Mouse (Mus musculus) lung, postnatal 0 days (tissue): Measurements from ENCODE around the gene Pdzd9. TPM values are rescaled to one million over a fixed set of nuclear protein-coding genes. Genes with fewer than 3 reads are reported as not detected.

ENCODE experiments used
- ATAC-seq: fragments of 200-750 bp; cut with Nextera tagmentation; 2 replicates; pipeline ENCODE4 v1.8.0; 2017; ENCODE audit warnings: moderate library complexity
- DNase-seq: peaks from one replicate; pipeline ENCODE4 v3.0.0-alpha.2; 2016; ENCODE audit warnings: low spot score
- H3K27ac ChIP-seq: fragments of 300-500 bp; sonication (generic); 2 replicates; pipeline ENCODE4 v1.5.1; 2014; ENCODE audit warnings: antibody characterized with exemption, mild to moderate bottlenecking, low read length, mixed read lengths
- H3K27me3 ChIP-seq: fragments of 300-500 bp; sonication (generic); replicated peaks from 2 replicates; pipeline ENCODE4 v1.6.1; 2014; ENCODE audit warnings: low read length, mixed read lengths; ENCODE audit not compliant: insufficient read depth
- H3K36me3 ChIP-seq: fragments of 300-500 bp; sonication (generic); 2 replicates; pipeline ENCODE4 v1.6.1; 2014; ENCODE audit warnings: low read length, mixed read lengths; ENCODE audit not compliant: insufficient read depth
- H3K4me1 ChIP-seq: fragments of 300-500 bp; sonication (generic); 2 replicates; pipeline ENCODE4 v1.6.1; 2014; ENCODE audit warnings: antibody characterized with exemption, low read depth, low read length, mixed read lengths; ENCODE audit not compliant: insufficient read depth
- H3K4me2 ChIP-seq: fragments of 300-500 bp; sonication (generic); replicated peaks from 2 replicates; pipeline ENCODE4 v1.6.1; 2014; ENCODE audit warnings: low read depth, mild to moderate bottlenecking, low read length, moderate library complexity, mixed read lengths
- H3K4me3 ChIP-seq: fragments of 300-500 bp; sonication (generic); 2 replicates; pipeline ENCODE4 v1.5.1; 2014; ENCODE audit warnings: low read depth, low read length
- H3K9ac ChIP-seq: fragments of 300-500 bp; sonication (generic); replicated peaks from 2 replicates; pipeline ENCODE4 v1.6.1; 2014; ENCODE audit warnings: low read depth, mild to moderate bottlenecking
- H3K9me3 ChIP-seq: fragments of 300-500 bp; sonication (generic); 2 replicates; pipeline ENCODE4 v1.6.1; 2016; ENCODE audit warnings: low read length, mixed read lengths
- CTCF ChIP-seq: IDR thresholded peaks from 2 replicates; pipeline ENCODE4 v1.5.1; 2016; ENCODE audit warnings: antibody characterized with exemption, mild to moderate bottlenecking
- EP300 ChIP-seq: IDR thresholded peaks from 2 replicates; pipeline ENCODE4 v1.6.1; 2016; ENCODE audit warnings: antibody characterized with exemption, mild to moderate bottlenecking, control low read depth
- WGBS: fragments of 180-500 bp; shearing (Covaris S2); extraction: QIAGEN DNeasy Blood & Tissue Kit; methylation state at CpG from one replicate; pipeline ENCODE4 v1.1.7; 2014; 5-methylcytosine and 5-hydroxymethylcytosine counted together
- polyA plus RNA-seq: library from polyadenylated mRNA; unstranded; fragments of >200 nt; fragmentation: Nextera tagmentation; extraction: Ambion mirVana; gene quantifications from 2 replicates; pipeline ENCODE4 v1.2.1, GENCODE M21; 2015

Pdzd9 gene
- polyA plus RNA-seq, 1 experiment from 2014 or later = 0.31 TPM

- H3K4me3 ChIP-seq = no peak overlapping the region
- H3K9ac ChIP-seq = no peak overlapping the region
- no peaks in the 10 kb centered on the region for H3K9me3 ChIP-seq
- H3K4me2 ChIP-seq = no peak overlapping the region
- peaks cover 25% of the 10 kb centered on the region for H3K36me3 ChIP-seq
- WGBS = 90% methylated on average over 4 of the region's 4 CpGs
- H3K27me3 ChIP-seq = no peaks in the 10 kb centered on the region
- DNase-seq = no peak
- no peak for TF ChIP-seq CTCF
- TF ChIP-seq EP300 = no peak
- no peaks in the 10 kb centered on the region for H3K4me1 ChIP-seq
- H3K27ac ChIP-seq = no peak overlapping the region
- ATAC-seq = no peak
Observed at GRCm38 (mm10) chr7:120662079-120662478, 8.1 kb downstream of the Pdzd9 start.

- no peaks in the 10 kb centered on the region for H3K9me3 ChIP-seq
- TF ChIP-seq CTCF (no peak), EP300 (no peak)
- no peak for ATAC-seq
- H3K9ac ChIP-seq = no peak overlapping the region
- H3K4me1 ChIP-seq = no peaks in the 10 kb centered on the region
- H3K36me3 ChIP-seq = peaks cover 40% of the 10 kb centered on the region
- H3K27ac ChIP-seq = no peak overlapping the region
- no peak overlapping the region for H3K4me2 ChIP-seq
- H3K4me3 ChIP-seq = no peak overlapping the region
- 76% methylated on average over 2 of the region's 2 CpGs for WGBS
- no peak for DNase-seq
- H3K27me3 ChIP-seq = no peaks in the 10 kb centered on the region
Observed at GRCm38 (mm10) chr7:120647849-120648248, 22.3 kb downstream of the Pdzd9 start.

GRCm38 (mm10) chr7:120643217-120643616 is 26.9 kb downstream of the Pdzd9 start:
- Histone ChIP-seq H3K36me3 (peaks cover 36% of the 10 kb centered on the region), H3K27ac (no peak overlapping the region), H3K4me3 (no peak overlapping the region), H3K4me1 (no peaks in the 10 kb centered on the region), H3K9me3 (no peaks in the 10 kb centered on the region), H3K9ac (no peak overlapping the region), H3K27me3 (no peaks in the 10 kb centered on the region), H3K4me2 (no peak overlapping the region)
- DNase-seq (no peak), ATAC-seq (no peak)
- WGBS = 55% methylated on average over 4 of the region's 4 CpGs
- TF ChIP-seq CTCF (peak; percentile 44), EP300 (no peak)

DNA sequence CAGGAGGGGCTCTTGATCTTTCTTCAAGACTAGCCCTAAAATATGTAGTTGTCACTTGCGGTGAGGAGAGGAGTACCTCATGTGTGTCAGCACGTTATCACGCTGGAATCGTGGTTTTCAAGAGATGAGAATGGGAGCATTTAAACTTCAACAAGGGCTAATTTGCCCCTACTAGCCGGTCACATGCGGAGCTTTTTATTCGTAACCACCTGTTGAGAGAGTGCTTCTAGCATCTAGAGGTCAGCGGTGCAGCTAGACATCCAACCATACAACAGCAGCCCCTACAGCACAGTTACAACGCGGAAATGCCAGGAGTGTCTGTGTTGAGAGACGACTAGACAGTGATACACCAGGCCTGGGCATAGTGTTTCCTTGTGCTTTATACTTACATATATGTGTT is 34.3 kb downstream of the Pdzd9 start:
- Histone ChIP-seq H3K9ac (peak overlapping the region; percentile 92), H3K9me3 (no peaks in the 10 kb centered on the region), H3K4me1 (peaks cover 10% of the 10 kb centered on the region), H3K36me3 (peaks cover 12% of the 10 kb centered on the region; the same call in 1 of the 2 replicates), H3K27me3 (no peaks in the 10 kb centered on the region), H3K27ac (peak overlapping the region; percentile 96), H3K4me2 (peak overlapping the region; percentile 86), H3K4me3 (peak overlapping the region; percentile 96)
- DNase-seq (peak; percentile 6), ATAC-seq (no peak)
- WGBS = under 1% methylated on average over 11 of the region's 11 CpGs
- TF ChIP-seq EP300 (no peak), CTCF (peak; percentile 17; the same call in 1 of the 2 replicates)

GRCm38 (mm10) chr7:120635362-120635781 is 34.8 kb downstream of the Pdzd9 start:
- Histone ChIP-seq H3K4me2 (peak overlapping the region; percentile 86), H3K27me3 (no peaks in the 10 kb centered on the region), H3K27ac (peak overlapping the region; percentile 96), H3K4me1 (peaks cover 10% of the 10 kb centered on the region), H3K9me3 (no peaks in the 10 kb centered on the region), H3K4me3 (peak overlapping the region; percentile 96), H3K9ac (peak overlapping the region; percentile 92), H3K36me3 (peaks cover 9% of the 10 kb centered on the region; the same call in 1 of the 2 replicates)
- DNase-seq = peak; percentile 68
- peak; percentile 80 for ATAC-seq
- TF ChIP-seq EP300 = no peak
- no peak for TF ChIP-seq CTCF
- under 1% methylated on average over 32 of the region's 32 CpGs for WGBS

- H3K27me3 ChIP-seq = no peaks in the 10 kb centered on the region
- no peaks in the 10 kb centered on the region for H3K9me3 ChIP-seq
- H3K9ac ChIP-seq = peak within 1 kb of the TSS; percentile 92
- H3K36me3 ChIP-seq = peaks cover 5% of the 10 kb centered on the region; the same call in 1 of the 2 replicates
- 2% methylated on average over 45 of the region's 45 CpGs for WGBS
- peak; percentile 97 for DNase-seq
- TF ChIP-seq CTCF (peak; percentile 84), EP300 (no peak)
- peaks cover 10% of the 10 kb centered on the region for H3K4me1 ChIP-seq
- peak within 1 kb of the TSS; percentile 96 for H3K4me3 ChIP-seq
- H3K27ac ChIP-seq = peak within 1 kb of the TSS; percentile 96
- peak within 1 kb of the TSS; percentile 86 for H3K4me2 ChIP-seq
- ATAC-seq = peak; percentile 99
Observed at GRCm38 (mm10) chr7:120634711-120635361, 35.3 kb downstream of the Pdzd9 start, which contains the start of gene Uqcrc2. Uqcrc2 (plus strand) TSS chr7:120635176.
